Mouse (Mus musculus) CH12.LX (cell line): ENCODE results near the gene Zswim1. TPM values are rescaled to one million over a fixed set of nuclear protein-coding genes. Genes with fewer than 3 reads are reported as not detected.

Source experiments
- DNase-seq: peaks from one replicate; pipeline ENCODE4 v3.0.0-alpha.2; 2013; ENCODE audit errors: extremely low read depth
- H3K27ac ChIP-seq: 2 replicates; pipeline ENCODE4 v1.5.1; 2012; ENCODE audit warnings: low read depth, mild to moderate bottlenecking, control low read depth, moderate library complexity; ENCODE audit not compliant: insufficient read depth
- H3K27me3 ChIP-seq: replicated peaks from 2 replicates; pipeline ENCODE3; 2012; ENCODE audit warnings: inconsistent platforms
- H3K36me3 ChIP-seq, 2 experiments: replicated peaks in 1 of 2; 2 replicates each; pipeline versions ENCODE3 to v1.6.1; 2012; ENCODE audit warnings: inconsistent platforms in 1 of 2, low read length in 1 of 2, mild to moderate bottlenecking in 1 of 2, mixed read lengths in 1 of 2, moderate library complexity in 1 of 2; ENCODE audit not compliant: control insufficient read depth in 1 of 2, insufficient read depth in 1 of 2
- H3K4me1 ChIP-seq, 2 experiments: 2 replicates each; pipeline ENCODE4 v1.6.1; 2012; ENCODE audit warnings: inconsistent platforms in 1 of 2, moderate library complexity in 1 of 2; ENCODE audit not compliant: insufficient read depth in 2 of 2, control insufficient read depth in 1 of 2
- H3K4me2 ChIP-seq: 2 replicates; pipeline ENCODE4 v1.6.1; 2012; ENCODE audit warnings: low read depth, mild to moderate bottlenecking, control low read depth; ENCODE audit not compliant: poor library complexity, insufficient read depth, severe bottlenecking
- H3K4me3 ChIP-seq, 3 experiments: fragments of 150-350 bp in 1 of 3; sonication (generic) in 1 of 3; replicated peaks in 1 of 3; 2 replicates each; pipeline versions ENCODE3 to v1.5.1; 2011 to 2012; ENCODE audit warnings: low read depth in 2 of 3, low read length in 2 of 3, mild to moderate bottlenecking in 2 of 3, moderate library complexity in 2 of 3, control low read depth in 1 of 3, improper control_type of control experiment in 1 of 3, inconsistent platforms in 1 of 3, mixed read lengths in 1 of 3; ENCODE audit not compliant: poor library complexity in 1 of 3
- H3K79me2 ChIP-seq: replicated peaks from 2 replicates; pipeline ENCODE4 v1.6.1; 2012; ENCODE audit warnings: mild to moderate bottlenecking, moderate library complexity; ENCODE audit not compliant: control insufficient read depth, poor library complexity, insufficient read depth, severe bottlenecking; ENCODE audit errors: extremely low read depth
- H3K9ac ChIP-seq: 2 replicates; pipeline ENCODE4 v1.6.1; 2012; ENCODE audit warnings: low read depth, mild to moderate bottlenecking, control low read depth, moderate library complexity; ENCODE audit not compliant: insufficient read depth
- H3K9me3 ChIP-seq: replicated peaks from 2 replicates; pipeline ENCODE3; 2012; ENCODE audit warnings: low read length, inconsistent platforms, mixed read lengths
- BHLHE40 ChIP-seq: IDR thresholded peaks from 2 replicates; pipeline ENCODE4 v1.6.1; 2011; ENCODE audit warnings: mild to moderate bottlenecking, low read depth, low read length, improper control_type of control experiment
- CHD2 ChIP-seq: IDR thresholded peaks from 2 replicates; pipeline ENCODE4 v1.6.1; 2011; ENCODE audit warnings: low read length, improper control_type of control experiment
- E2F4 ChIP-seq: IDR thresholded peaks from 2 replicates; pipeline ENCODE4 v1.6.1; 2011; ENCODE audit warnings: low read depth, low read length, improper control_type of control experiment; ENCODE audit not compliant: insufficient replicate concordance
- ELF1 ChIP-seq: IDR thresholded peaks from 2 replicates; pipeline ENCODE4 v1.6.1; 2014; ENCODE audit warnings: low read depth, mild to moderate bottlenecking, inconsistent platforms, low read length, improper control_type of control experiment
- GABPA ChIP-seq: IDR thresholded peaks from 2 replicates; pipeline ENCODE4 v1.6.1; 2012; ENCODE audit warnings: low read depth, low read length, improper control_type of control experiment, inconsistent platforms; ENCODE audit not compliant: insufficient replicate concordance
- HCFC1 ChIP-seq: IDR thresholded peaks from 2 replicates; pipeline ENCODE4 v1.6.1; 2012; ENCODE audit warnings: low read depth, mild to moderate bottlenecking, inconsistent platforms, low read length, improper control_type of control experiment
- IRF4 ChIP-seq: IDR thresholded peaks from 2 replicates; pipeline ENCODE4 v1.6.1; 2014; ENCODE audit warnings: low read depth, mild to moderate bottlenecking, inconsistent platforms, low read length, improper control_type of control experiment
- KAT2A ChIP-seq: IDR thresholded peaks from 2 replicates; pipeline ENCODE4 v1.6.1; 2012; ENCODE audit warnings: low read length, improper control_type of control experiment, inconsistent platforms; ENCODE audit not compliant: insufficient replicate concordance
- MAX ChIP-seq: IDR thresholded peaks from 2 replicates; pipeline ENCODE4 v1.6.1; 2011; ENCODE audit warnings: low read length, improper control_type of control experiment
- MXI1 ChIP-seq: IDR thresholded peaks from 2 replicates; pipeline ENCODE4 v1.6.1; 2011; ENCODE audit warnings: mild to moderate bottlenecking, low read depth, low read length, improper control_type of control experiment
- MYC ChIP-seq: IDR thresholded peaks from 2 replicates; pipeline ENCODE4 v1.6.1; 2011; ENCODE audit warnings: low read depth, mild to moderate bottlenecking, improper control_type of control experiment, low read length
- NELFE ChIP-seq: IDR thresholded peaks from 2 replicates; pipeline ENCODE4 v1.6.1; 2011; ENCODE audit warnings: low read depth, low read length, improper control_type of control experiment
- NRF1 ChIP-seq: IDR thresholded peaks from 2 replicates; pipeline ENCODE4 v1.6.1; 2014; ENCODE audit warnings: low read depth, mild to moderate bottlenecking, inconsistent platforms, low read length, improper control_type of control experiment, moderate library complexity
- RAD21 ChIP-seq: IDR thresholded peaks from 2 replicates; pipeline ENCODE4 v1.6.1; 2011; ENCODE audit warnings: low read depth, mild to moderate bottlenecking, low read length, improper control_type of control experiment, moderate library complexity
- TBP ChIP-seq: conservative IDR thresholded peaks from 2 replicates; pipeline ENCODE4 v1.6.1; 2011; ENCODE audit warnings: low read depth, low read length, improper control_type of control experiment
- USF1 ChIP-seq: IDR thresholded peaks from 2 replicates; pipeline ENCODE4 v1.6.1; 2014; ENCODE audit warnings: low read depth, mild to moderate bottlenecking, inconsistent platforms, low read length, improper control_type of control experiment
- ZNF384 ChIP-seq: IDR thresholded peaks from 2 replicates; pipeline ENCODE4 v1.6.1; 2012; ENCODE audit warnings: low read depth, low read length, improper control_type of control experiment, inconsistent platforms
- dilution Hi-C: fragments of 300-500 bp; cut with MboI; formaldehyde crosslinking; loops from 2 replicates; pipeline ENCODE4 v1.14.3; 2020; ENCODE audit warnings: low sequenced_read_pairs; ENCODE audit not compliant: extremely low pct_unique_long_range_greater_than_20kb, extremely low pct_ligation_motif_present
- in situ Hi-C: fragments of 300-500 bp; cut with MboI; formaldehyde crosslinking; loops from 3 replicates; pipeline ENCODE4 v1.14.3; 2019; ENCODE audit warnings: low sequenced_read_pairs, low pct_ligation_motif_present, low pct_unique_long_range_greater_than_20kb, mixed read lengths
- polyA plus RNA-seq: library from polyadenylated mRNA; unstranded; fragments of >175 nt; gene quantifications from 2 replicates; pipeline ENCODE4 v1.2.1, GENCODE M21; 2012; ENCODE audit warnings: low read depth; ENCODE audit not compliant: insufficient read length
- total RNA-seq, 2 experiments: library from RNA; depleted of rRNA; stranded (reverse); fragments of 300-350 nt in 1 of 2; fragments of >200 nt in 1 of 2; gene quantifications; 2 replicates each; pipeline ENCODE4 v1.2.3; 2012 to 2014

Gene Zswim1
- total and polyA plus RNA-seq, 3 experiments, result 5.3 to 13.8 (median 9.5) TPM

DNA sequence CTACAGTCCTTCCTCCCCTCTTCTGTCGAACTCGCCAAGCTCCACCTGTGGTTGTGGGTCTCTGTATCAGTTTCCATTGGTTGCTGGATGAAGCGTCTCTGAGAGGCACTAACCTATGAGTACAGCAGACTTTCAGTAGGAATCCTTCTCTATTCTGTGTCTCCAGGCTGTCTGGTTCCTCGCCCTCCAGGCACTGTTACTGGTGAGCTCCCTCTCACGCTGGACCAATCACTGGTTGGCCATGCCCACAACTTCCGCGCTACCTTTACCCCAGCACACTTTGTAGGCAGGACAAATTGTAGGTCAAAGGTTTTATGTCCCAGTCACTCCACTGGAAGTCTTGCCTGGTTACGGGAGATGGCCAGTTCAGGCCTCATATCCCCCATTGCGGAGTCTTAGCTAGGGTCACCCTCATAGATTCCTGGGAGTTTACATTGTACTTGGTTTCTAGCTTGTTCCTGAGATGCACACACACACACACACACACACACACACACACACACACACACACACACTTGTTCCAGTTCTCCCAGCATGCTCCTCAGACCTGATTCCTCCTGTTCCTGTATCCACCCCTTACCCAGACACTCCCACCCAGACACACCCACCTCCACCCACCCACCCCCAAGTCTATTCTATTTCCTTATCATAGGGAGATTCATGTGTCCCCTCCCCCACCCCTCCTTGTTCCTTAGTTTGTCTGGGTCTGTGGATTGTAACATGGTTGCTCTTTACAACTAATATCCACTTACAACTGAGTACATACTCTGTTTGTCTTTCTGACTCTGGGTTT is 37.4 kb downstream of the Zswim1 start:
- TF ChIP-seq BHLHE40, result no peak
- no peak for TF ChIP-seq NELFE
- TF ChIP-seq E2F4, result no peak
- TF ChIP-seq KAT2A, result no peak
- no peak for TF ChIP-seq MYC
- TF ChIP-seq USF1, result no peak
- TF ChIP-seq RAD21, result no peak
- no peak for TF ChIP-seq TBP
- Histone ChIP-seq H3K9ac (no peak overlapping the region), H3K27me3 (peaks cover 19% of the 10 kb centered on the region), H3K36me3 (no peaks in the 10 kb centered on the region), H3K4me2 (no peak overlapping the region), H3K27ac (no peak overlapping the region), H3K4me1 (peaks cover 0 to 48% of the 10 kb centered on the region in 2 experiments; a peak in 3 of 4 replicates), H3K4me3 (no peak overlapping the region), H3K79me2 (no peaks in the 10 kb centered on the region), H3K9me3 (no peaks in the 10 kb centered on the region)
- in situ Hi-C loops, result no loop called here
- DNase-seq, result no peak
- dilution Hi-C loops, result no loop called here

GRCm38 (mm10) chr2:164861094-164861493 is 38.6 kb downstream of the Zswim1 start:
- no peak for DNase-seq
- no peak overlapping the region for H3K4me2 ChIP-seq
- no peak overlapping the region for H3K4me3 ChIP-seq
- H3K36me3 ChIP-seq, result no peaks in the 10 kb centered on the region
- in situ Hi-C loops, result no loop called here
- TF ChIP-seq HCFC1 (no peak), ELF1 (no peak), NELFE (no peak), ZNF384 (no peak), MAX (no peak), GABPA (no peak), CHD2 (no peak), MYC (no peak), TBP (no peak), NRF1 (no peak), IRF4 (no peak), MXI1 (no peak)
- TF ChIP-seq, all 38 proteins: peak for 0
- Histone ChIP-seq H3K27ac (no peak overlapping the region), H3K9ac (no peak overlapping the region), H3K9me3 (no peaks in the 10 kb centered on the region), H3K79me2 (no peaks in the 10 kb centered on the region), H3K4me1 (peaks cover 0 to 48% of the 10 kb centered on the region in 2 experiments; a peak in 3 of 4 replicates), H3K27me3 (peaks cover 19% of the 10 kb centered on the region)
- dilution Hi-C loops, result no loop called here
